Mouse (Mus musculus) hindbrain, embryonic 10.5 days (tissue): Measurements from ENCODE around the gene Ttc30a2. TPM values are rescaled to one million over a fixed set of nuclear protein-coding genes. Genes with fewer than 3 reads are reported as not detected.
"Not testable (repeated sequence)": the region's sequence is repeated elsewhere in the genome, so short reads cannot be mapped to it uniquely, and the experiment has no call there.

Experiments
- DNase-seq: peaks from one replicate; pipeline ENCODE4 v3.0.0-alpha.2; 2017; ENCODE audit warnings: low spot score
- H3K27ac ChIP-seq: fragments of 300-500 bp; sonication (generic); 2 replicates; pipeline ENCODE4 v1.5.1; 2016; ENCODE audit warnings: mild to moderate bottlenecking, moderate library complexity
- H3K27me3 ChIP-seq: fragments of 300-500 bp; sonication (generic); 2 replicates; pipeline ENCODE4 v1.6.1; 2016; ENCODE audit warnings: mild to moderate bottlenecking; ENCODE audit not compliant: poor library complexity, insufficient read depth, severe bottlenecking
- H3K36me3 ChIP-seq: fragments of 300-500 bp; sonication (generic); 2 replicates; pipeline ENCODE4 v1.6.1; 2016; ENCODE audit warnings: mild to moderate bottlenecking, moderate library complexity
- H3K4me1 ChIP-seq: fragments of 300-500 bp; sonication (generic); replicated peaks from 2 replicates; pipeline ENCODE4 v1.6.1; 2016; ENCODE audit warnings: mild to moderate bottlenecking
- H3K4me3 ChIP-seq: fragments of 300-500 bp; sonication (generic); 2 replicates; pipeline ENCODE4 v1.5.1; 2016; ENCODE audit warnings: mild to moderate bottlenecking, moderate library complexity
- H3K9me3 ChIP-seq: fragments of 300-500 bp; sonication (generic); 2 replicates; pipeline ENCODE4 v1.6.1; 2016; ENCODE audit warnings: mild to moderate bottlenecking, moderate library complexity
- WGBS: fragments of 180-500 bp; shearing (Covaris S2); methylation state at CpG from one replicate; pipeline ENCODE4 v1.1.7; 2016; 5-methylcytosine and 5-hydroxymethylcytosine counted together
- polyA plus RNA-seq: library from polyadenylated mRNA; unstranded; fragments of >200 nt; fragmentation: Nextera tagmentation; extraction: Ambion mirVana; gene quantifications from 2 replicates; pipeline ENCODE4 v1.2.1, GENCODE M21; 2016

Ttc30a2 gene
- polyA plus RNA-seq = 0.50 and 0.72 TPM in 2 replicates

GRCm38 (mm10) chr2:75977752-75978368 lies at the start of gene Ttc30a2:
Gene Ttc30a2 (minus strand): TSS chr2:75978170.
- H3K27ac ChIP-seq = not testable (repeated sequence)

GRCm38 (mm10) chr2:76016890-76017289 lies 38.9 kb upstream of the Ttc30a2 start:
- WGBS = 9% methylated on average over 7 of the region's 7 CpGs
- H3K36me3 ChIP-seq = no peaks in the 10 kb centered on the region
- H3K4me1 ChIP-seq = peaks cover 23% of the 10 kb centered on the region
- peak overlapping the region; percentile 50 for H3K27ac ChIP-seq
- H3K9me3 ChIP-seq = no peaks in the 10 kb centered on the region
- no peak for DNase-seq
- no peaks in the 10 kb centered on the region for H3K27me3 ChIP-seq
- no peak overlapping the region for H3K4me3 ChIP-seq

More at GRCm38 (mm10) chr2:75977752-75978368, at the start of gene Ttc30a2:
- WGBS = 23% methylated on average over 21 of the region's 24 CpGs
- H3K27me3 ChIP-seq, H3K9me3 ChIP-seq, H3K36me3 ChIP-seq, H3K4me1 ChIP-seq, DNase-seq, H3K4me3 ChIP-seq: not testable (repeated sequence)

- DNase-seq = no peak
- 89% methylated on average over 8 of the region's 8 CpGs for WGBS
- Histone ChIP-seq H3K9me3 (no peaks in the 10 kb centered on the region), H3K4me1 (peaks cover 23% of the 10 kb centered on the region), H3K27me3 (no peaks in the 10 kb centered on the region), H3K36me3 (no peaks in the 10 kb centered on the region), H3K27ac (no peak overlapping the region), H3K4me3 (no peak overlapping the region)
Observed at GRCm38 (mm10) chr2:76016136-76016535, 38.2 kb upstream of the Ttc30a2 start.

- 92% methylated on average over 7 of the region's 7 CpGs for WGBS
- no peaks in the 10 kb centered on the region for H3K27me3 ChIP-seq
- H3K9me3 ChIP-seq = no peaks in the 10 kb centered on the region
- no peak overlapping the region for H3K27ac ChIP-seq
- H3K36me3 ChIP-seq = no peaks in the 10 kb centered on the region
- H3K4me1 ChIP-seq = peaks cover 30% of the 10 kb centered on the region
- no peak for DNase-seq
- H3K4me3 ChIP-seq = no peak overlapping the region
Observed at GRCm38 (mm10) chr2:76015460-76015859, 37.5 kb upstream of the Ttc30a2 start.

GRCm38 (mm10) chr2:76014659-76015058 lies 36.7 kb upstream of the Ttc30a2 start:
- no peak for DNase-seq
- 91% methylated on average over 3 of the region's 3 CpGs for WGBS
- Histone ChIP-seq H3K9me3 (no peaks in the 10 kb centered on the region), H3K4me3 (no peak overlapping the region), H3K4me1 (peaks cover 30% of the 10 kb centered on the region), H3K27ac (no peak overlapping the region), H3K36me3 (no peaks in the 10 kb centered on the region), H3K27me3 (no peaks in the 10 kb centered on the region)

GRCm38 (mm10) chr2:76006194-76006593 lies 28.2 kb upstream of the Ttc30a2 start:
- Histone ChIP-seq H3K4me1 (peaks cover 54% of the 10 kb centered on the region), H3K27ac (peak overlapping the region; percentile 73), H3K36me3 (no peaks in the 10 kb centered on the region), H3K4me3 (no peak overlapping the region), H3K9me3 (no peaks in the 10 kb centered on the region), H3K27me3 (no peaks in the 10 kb centered on the region; the same call in 1 of the 2 replicates)
- no peak for DNase-seq
- 24% methylated on average over 4 of the region's 4 CpGs for WGBS

GRCm38 (mm10) chr2:76002899-76003298 lies 24.9 kb upstream of the Ttc30a2 start:
- no peaks in the 10 kb centered on the region; the same call in 1 of the 2 replicates for H3K27me3 ChIP-seq
- H3K4me1 ChIP-seq = peaks cover 79% of the 10 kb centered on the region
- WGBS = 59% methylated on average over 9 of the region's 9 CpGs
- H3K9me3 ChIP-seq = no peaks in the 10 kb centered on the region
- DNase-seq = peak; percentile 57
- peak overlapping the region; percentile 67; the same call in 1 of the 2 replicates for H3K27ac ChIP-seq
- H3K36me3 ChIP-seq = no peaks in the 10 kb centered on the region
- H3K4me3 ChIP-seq = no peak overlapping the region

GRCm38 (mm10) chr2:76001392-76001791 lies 23.4 kb upstream of the Ttc30a2 start:
- 38% methylated on average over 8 of the region's 8 CpGs for WGBS
- DNase-seq = peak; percentile 67
- no peaks in the 10 kb centered on the region for H3K9me3 ChIP-seq
- H3K4me1 ChIP-seq = peaks cover 86% of the 10 kb centered on the region
- no peaks in the 10 kb centered on the region for H3K36me3 ChIP-seq
- H3K27me3 ChIP-seq = no peaks in the 10 kb centered on the region; the same call in 1 of the 2 replicates
- H3K4me3 ChIP-seq = no peak overlapping the region
- H3K27ac ChIP-seq = peak overlapping the region; percentile 67

- no peak for DNase-seq
- Histone ChIP-seq H3K9me3 (no peaks in the 10 kb centered on the region), H3K27me3 (no peaks in the 10 kb centered on the region; the same call in 1 of the 2 replicates), H3K4me3 (no peak overlapping the region), H3K4me1 (peaks cover 74% of the 10 kb centered on the region), H3K36me3 (no peaks in the 10 kb centered on the region), H3K27ac (peak overlapping the region; percentile 72)
- 26% methylated on average over 12 of the region's 12 CpGs for WGBS
Observed at GRCm38 (mm10) chr2:75999636-76000035, 21.7 kb upstream of the Ttc30a2 start.

GRCm38 (mm10) chr2:75998692-75999091 lies 20.7 kb upstream of the Ttc30a2 start:
- H3K27ac ChIP-seq = peak overlapping the region; percentile 72
- H3K4me3 ChIP-seq = no peak overlapping the region
- no peaks in the 10 kb centered on the region for H3K36me3 ChIP-seq
- H3K27me3 ChIP-seq = no peaks in the 10 kb centered on the region; the same call in 1 of the 2 replicates
- WGBS = 42% methylated on average over 8 of the region's 8 CpGs
- H3K4me1 ChIP-seq = peaks cover 70% of the 10 kb centered on the region
- no peak for DNase-seq
- no peaks in the 10 kb centered on the region for H3K9me3 ChIP-seq

- Histone ChIP-seq H3K9me3 (no peaks in the 10 kb centered on the region), H3K4me3 (no peak overlapping the region), H3K27ac (peak overlapping the region; percentile 72), H3K36me3 (no peaks in the 10 kb centered on the region), H3K4me1 (peaks cover 66% of the 10 kb centered on the region), H3K27me3 (no peaks in the 10 kb centered on the region)
- DNase-seq = no peak
- 29% methylated on average over 12 of the region's 12 CpGs for WGBS
Observed at GRCm38 (mm10) chr2:75997726-75998125, 19.8 kb upstream of the Ttc30a2 start.

- no peak for DNase-seq
- no peak overlapping the region for H3K4me3 ChIP-seq
- H3K27me3 ChIP-seq = no peaks in the 10 kb centered on the region
- no peaks in the 10 kb centered on the region for H3K36me3 ChIP-seq
- WGBS = 94% methylated on average over 11 of the region's 11 CpGs
- H3K4me1 ChIP-seq = peaks cover 58% of the 10 kb centered on the region
- H3K9me3 ChIP-seq = no peaks in the 10 kb centered on the region
- no peak overlapping the region for H3K27ac ChIP-seq
Observed at GRCm38 (mm10) chr2:75994841-75995240, 16.9 kb upstream of the Ttc30a2 start.

- peak overlapping the region; percentile 72 for H3K27ac ChIP-seq
Observed at GRCm38 (mm10) chr2:75991581-75992205, 13.7 kb upstream of the Ttc30a2 start.

More at GRCm38 (mm10) chr2:75991581-75992205, 13.7 kb upstream of the Ttc30a2 start:
- DNase-seq = no peak
- 55% methylated on average over 6 of the region's 6 CpGs for WGBS
- Histone ChIP-seq H3K4me1 (peaks cover 49% of the 10 kb centered on the region), H3K27me3 (no peaks in the 10 kb centered on the region), H3K9me3 (no peaks in the 10 kb centered on the region), H3K4me3 (no peak overlapping the region), H3K36me3 (no peaks in the 10 kb centered on the region)
